Mouse (Mus musculus): ENCODE measurements around the gene Vmn1r23. TPM values are rescaled to one million over a fixed set of nuclear protein-coding genes. Genes with fewer than 3 reads are reported as not detected.
"Not testable (repeated sequence)": the region's sequence is repeated elsewhere in the genome, so short reads cannot be mapped to it uniquely, and the experiment has no call there.

The Vmn1r23 gene
- not detected for total RNA-seq (2021)
- long read RNA-seq, experiment 1, result 0 reads
- long read RNA-seq, experiment 2, result 0 reads

DNA sequence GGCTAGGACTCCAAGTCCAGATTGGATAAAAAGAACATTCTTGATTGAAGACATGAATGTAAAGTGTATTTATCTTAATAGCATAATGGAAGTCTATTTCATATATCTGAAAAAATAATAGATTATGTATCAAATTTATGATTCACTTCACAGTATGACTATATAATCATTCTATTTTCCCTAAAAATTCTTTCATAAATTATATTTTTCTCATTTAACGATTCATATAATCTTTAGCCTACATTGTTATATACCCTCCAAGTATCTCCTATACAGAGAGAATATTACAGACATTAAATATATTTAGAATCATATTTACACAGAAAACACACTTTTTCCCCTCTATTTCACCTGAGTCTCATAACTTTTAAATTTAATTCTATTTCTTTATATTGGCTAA, at the start of gene Vmn1r23:
Gene Vmn1r23 (minus strand): TSS at position 101 of the 400 bp plus-strand sequence.
- no peak for DNase-seq (ENCODE audit: low spot score in 2 of 2)

- DNase-seq (ENCODE audit: low spot score in 2 of 2), result not testable (repeated sequence)
These were observed 34.8 kb upstream of the Vmn1r23 start, which contains the start of gene Vmn1r24 for GRCm38 (mm10) chr6:57961403-57961802. TSS of gene Vmn1r24 (minus strand) at chr6:57961503.

DNA sequence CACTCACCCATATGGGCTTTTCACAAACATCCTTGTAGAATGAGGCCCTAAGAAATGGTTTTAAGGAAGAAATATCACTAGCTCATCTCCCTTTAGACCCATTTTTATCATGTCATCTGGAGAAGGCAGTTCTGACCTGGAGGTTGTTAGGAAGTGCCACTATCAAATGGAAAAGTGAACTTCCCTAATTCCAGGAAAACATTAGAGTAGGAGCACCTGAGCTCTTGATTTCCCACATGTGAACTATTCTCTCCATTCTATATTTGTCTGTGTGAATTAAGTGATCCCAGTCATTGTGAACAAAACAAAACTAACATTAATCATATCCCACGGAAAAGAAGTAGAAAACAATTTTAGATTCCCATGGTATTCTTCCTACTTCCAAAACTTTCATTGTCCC, 18.7 kb downstream of the Vmn1r23 start, which contains the start of gene Vmn1r22:
Gene Vmn1r22 (minus strand): TSS at position 101 of the 400 bp plus-strand sequence.
- no peak for DNase-seq (ENCODE audit: low spot score in 2 of 2)

Other genes with a start within 250 kb of the Vmn1r23 start
- 10 to 100 TPM; 13.8 to 14.5 TPM for gene Pyurf, start 234.8 kb downstream of the Vmn1r23 start, total RNA-seq (2021)
- gene Lancl2, start 224.3 kb downstream of the Vmn1r23 start, total RNA-seq (2021), result 10 to 100 TPM; 28.9 to 29.4 TPM
- 10 to 100 TPM; 26.2 to 29.9 TPM for gene Vopp1, start 101.7 kb downstream of the Vmn1r23 start, total RNA-seq (2021)
- not detected for gene Vmn1r21, start 76.5 kb downstream of the Vmn1r23 start, total RNA-seq (2021)
- gene Vmn1r22, start 18.8 kb downstream of the Vmn1r23 start, total RNA-seq (2021), result not detected
- not detected for gene Vmn1r24, start 34.7 kb upstream of the Vmn1r23 start, total RNA-seq (2021)
- not detected for gene Vmn1r25, start 54.0 kb upstream of the Vmn1r23 start, total RNA-seq (2021)
- gene Vmn1r26, start 88.3 kb upstream of the Vmn1r23 start, total RNA-seq (2021), result not detected

Data from adrenal gland, postnatal 4 days (tissue).